Comparison of ENCODE assay signal across 24 mouse cellular contexts in genomic region chr1:86216412-86216811, GRCm38 (mm10).
A peak's percentile ranks its signal among the peaks of the same experiment; 100 is the strongest.
DNase-seq lines count a peak whose midpoint lies in the region; ATAC-seq and TF ChIP-seq lines count a peak whose summit lies in the region.
"Had no signal": no experiment of that assay in that cellular context is flagged by ENCODE, and none has a peak within 500 bp of the region (broad histone marks: within the 10 kb centered on the region; RNA-seq: fewer than 3 reads in every experiment).

No protein-coding gene starts in this region.

- H3K4me3 ChIP-seq in bone marrow, adult 2 months (replicated peaks; ENCODE audit: control insufficient read depth, low read depth, low read length) = no peak overlapping the region
- no peak overlapping the region for H3K4me3 ChIP-seq in thymus, adult 2 months (ENCODE audit: control insufficient read depth, insufficient read depth, low read length)
- H3K4me3 ChIP-seq in forebrain, postnatal 0 days (ENCODE audit: low read depth, low read length) = no peak overlapping the region
- H3K4me3 ChIP-seq: embryonic facial prominence, embryonic 13.5 days; erythroblast, embryonic 14.5 days; forebrain, embryonic 12.5 days; heart, embryonic 15.5 days; hindbrain, embryonic 13.5 days; limb, embryonic 15.5 days; liver, embryonic 15.5 days; midbrain, embryonic 12.5 days had no signal

- H3K4me1 ChIP-seq in bone marrow, adult 2 months (ENCODE audit: control insufficient read depth, insufficient read depth, low read length) = peaks cover 18% of the 10 kb centered on the region
- H3K4me1 ChIP-seq in thymus, adult 2 months (replicated peaks; ENCODE audit: control insufficient read depth, insufficient read depth, low read length) = no peaks in the 10 kb centered on the region
- H3K4me1 ChIP-seq in forebrain, postnatal 0 days (ENCODE audit: insufficient read depth) = no peaks in the 10 kb centered on the region
- H3K4me1 ChIP-seq: embryonic facial prominence, embryonic 13.5 days; forebrain, embryonic 12.5 days; heart, embryonic 15.5 days; hindbrain, embryonic 13.5 days; limb, embryonic 15.5 days; midbrain, embryonic 12.5 days had no signal

- TF ChIP-seq POLR2A in bone marrow, adult 2 months (IDR thresholded peaks at IDR 0.05; ENCODE audit: borderline replicate concordance, control insufficient read depth, low read depth, low read length) = no peak
- TF ChIP-seq POLR2A in thymus, adult 2 months (IDR thresholded peaks at IDR 0.05; ENCODE audit: control insufficient read depth, extremely low read depth, insufficient read depth, low read length, poor library complexity) = no peak

- no peaks in the 10 kb centered on the region for H3K36me3 ChIP-seq in thymus, adult 2 months (ENCODE audit: control insufficient read depth, insufficient read depth, low read length)
- peaks cover 48% of the 10 kb centered on the region for H3K36me3 ChIP-seq in forebrain, postnatal 0 days (ENCODE audit: insufficient read depth)

- H3K9me3 ChIP-seq in forebrain, postnatal 0 days (ENCODE audit: low read length) = no peaks in the 10 kb centered on the region
- H3K9me3 ChIP-seq: embryonic facial prominence, embryonic 13.5 days; forebrain, embryonic 12.5 days; heart, embryonic 15.5 days; hindbrain, embryonic 13.5 days; limb, embryonic 15.5 days; liver, embryonic 15.5 days; midbrain, embryonic 12.5 days had no signal

- 39% methylated on average over 5 of the region's 5 CpGs for WGBS in bone marrow, adult 2 months
- 68% methylated on average over 5 of the region's 5 CpGs for WGBS in thymus, adult 2 months
- WGBS in forebrain, postnatal 0 days = 93% methylated on average over 5 of the region's 5 CpGs

- no peak for TF ChIP-seq CTCF in bone marrow, adult 2 months (IDR thresholded peaks at IDR 0.05; ENCODE audit: control insufficient read depth, insufficient read depth, low read length)
- no peak for TF ChIP-seq CTCF in thymus, adult 2 months (IDR thresholded peaks at IDR 0.05; ENCODE audit: borderline replicate concordance, control insufficient read depth, extremely low read depth, insufficient read depth, low read length, poor library complexity)
- TF ChIP-seq CTCF in forebrain, postnatal 0 days (IDR thresholded peaks at IDR 0.05; ENCODE audit: low read depth) = no peak

- H3K27ac ChIP-seq in bone marrow, adult 2 months (ENCODE audit: control insufficient read depth, insufficient read depth, low read depth, low read length, poor library complexity) = peak overlapping the region; percentile 7; the same call in 1 of the 2 replicates
- no peak overlapping the region for H3K27ac ChIP-seq in thymus, adult 2 months (ENCODE audit: control insufficient read depth, insufficient read depth, low read length)
- H3K27ac ChIP-seq in forebrain, postnatal 0 days (ENCODE audit: low read depth, low read length) = no peak overlapping the region
- H3K27ac ChIP-seq: embryonic facial prominence, embryonic 13.5 days; forebrain, embryonic 12.5 days; heart, embryonic 15.5 days; hindbrain, embryonic 13.5 days; limb, embryonic 15.5 days; liver, embryonic 15.5 days; midbrain, embryonic 12.5 days had no signal

- peak; percentile 63 for ATAC-seq in megakaryocyte, adult 5-6 weeks (ENCODE audit: poor library complexity, severe bottlenecking)
- ATAC-seq in forebrain, postnatal 0 days = no peak
- ATAC-seq: inflammation-experienced regulatory T-cells, adult 6 months had no signal

- DNase-seq in spleen, adult 18-20 months = peak; percentile 35 to 44
- DNase-seq in spleen, postnatal 14 days (ENCODE audit: low spot score in 2 of 2) = no peak
- no peak for DNase-seq in thymus, adult 2 months
- no peak for DNase-seq in forebrain, postnatal 0 days
- DNase-seq in Muller cell, postnatal 12 days (ENCODE audit: inconsistent ontology term) = no peak
- DNase-seq: adrenal gland, adult 2 months; cerebellum, adult 2 months; cerebellum, postnatal 25 days; gastrocnemius, postnatal 36 days; heart, postnatal 36 days; kidney, adult 18-20 months; left cerebral cortex, postnatal 4 days; thymus, postnatal 14 days had no signal

- no peak overlapping the region for H3K4me2 ChIP-seq in forebrain, postnatal 0 days (ENCODE audit: low read depth)
- H3K4me2 ChIP-seq: embryonic facial prominence, embryonic 13.5 days; forebrain, embryonic 12.5 days; heart, embryonic 15.5 days; hindbrain, embryonic 13.5 days; limb, embryonic 15.5 days; liver, embryonic 15.5 days; midbrain, embryonic 12.5 days had no signal

- H3K27me3 ChIP-seq in thymus, adult 2 months (ENCODE audit: control insufficient read depth, insufficient read depth, low read length) = no peaks in the 10 kb centered on the region
- H3K27me3 ChIP-seq in forebrain, postnatal 0 days (ENCODE audit: insufficient read depth, low read length) = no peaks in the 10 kb centered on the region
- H3K27me3 ChIP-seq: embryonic facial prominence, embryonic 13.5 days; forebrain, embryonic 12.5 days; heart, embryonic 15.5 days; hindbrain, embryonic 13.5 days; limb, embryonic 15.5 days; liver, embryonic 15.5 days; midbrain, embryonic 12.5 days had no signal

- H3K9ac ChIP-seq in forebrain, postnatal 0 days = no peak overlapping the region
- H3K9ac ChIP-seq: embryonic facial prominence, embryonic 13.5 days; forebrain, embryonic 12.5 days; heart, embryonic 15.5 days; hindbrain, embryonic 13.5 days; limb, embryonic 15.5 days; liver, embryonic 15.5 days; midbrain, embryonic 12.5 days had no signal

Comparison
In these comparisons a context has a peak if more than half of its experiments do, and no peak if none do; other contexts are left out.
1. DNase-seq: peak in spleen, adult 18-20 months (2 of 2); none in spleen, postnatal 14 days (0 of 2), thymus, adult 2 months (single experiment), forebrain, postnatal 0 days (single experiment) and Muller cell, postnatal 12 days (single experiment).